Mouse (Mus musculus) myocyte (in vitro differentiated cells): ENCODE data around the gene Suco. TPM values are rescaled to one million over a fixed set of nuclear protein-coding genes. Genes with fewer than 3 reads are reported as not detected.

Experiments used
- H3K27me3 ChIP-seq: one replicate; pipeline ENCODE4 v1.6.1; 2011; ENCODE audit not compliant: control insufficient read depth, insufficient read depth, insufficient read length
- H3K36me3 ChIP-seq: one replicate; pipeline ENCODE4 v1.6.1; 2011; ENCODE audit not compliant: control insufficient read depth, insufficient read depth
- H3K4me2 ChIP-seq: one replicate; pipeline ENCODE4 v1.6.1; 2011; ENCODE audit warnings: low read depth, control low read depth
- H3K4me3 ChIP-seq: one replicate; pipeline ENCODE4 v1.5.1; 2011; ENCODE audit warnings: mild to moderate bottlenecking, control low read depth, moderate library complexity
- H3K79me2 ChIP-seq: one replicate; pipeline ENCODE4 v1.6.1; 2011; ENCODE audit not compliant: control insufficient read depth, insufficient read depth
- H3ac ChIP-seq: one replicate; pipeline ENCODE4 v1.6.1; 2011; ENCODE audit not compliant: control insufficient read depth, insufficient read length
- CEBPB ChIP-seq: IDR thresholded peaks from 2 replicates; pipeline ENCODE4 v1.6.1; 2011; ENCODE audit warnings: mild to moderate bottlenecking, moderate library complexity; ENCODE audit not compliant: poor library complexity, insufficient read depth, severe bottlenecking
- E2F4 ChIP-seq: IDR thresholded peaks from one replicate; pipeline ENCODE4 v1.6.1; 2011; ENCODE audit warnings: mild to moderate bottlenecking, control low read depth, moderate library complexity; ENCODE audit not compliant: insufficient read depth
- MAX ChIP-seq: IDR thresholded peaks from one replicate; pipeline ENCODE4 v1.6.1; 2011; ENCODE audit warnings: low read depth, mild to moderate bottlenecking, control low read depth
- MYOD1 ChIP-seq, 3 experiments: IDR thresholded peaks; one replicate each; pipeline ENCODE4 v1.6.1; 2011; ENCODE audit warnings: control low read depth in 2 of 3, low read depth in 2 of 3, mild to moderate bottlenecking in 2 of 3, moderate library complexity in 1 of 3; ENCODE audit not compliant: insufficient read length in 2 of 3, control insufficient read depth in 1 of 3
- MYOG ChIP-seq, 3 experiments: IDR thresholded peaks; one replicate each; pipeline ENCODE4 v1.6.1; 2011; ENCODE audit warnings: control low read depth in 2 of 3, low read depth in 2 of 3, mild to moderate bottlenecking in 2 of 3; ENCODE audit not compliant: insufficient read length in 2 of 3, control insufficient read depth in 1 of 3, insufficient read depth in 1 of 3
- POLR2A ChIP-seq: IDR thresholded peaks from one replicate; pipeline ENCODE4 v1.6.1; 2011; ENCODE audit warnings: low read depth, mild to moderate bottlenecking, control low read depth, moderate library complexity; ENCODE audit not compliant: insufficient read length
- POLR2AphosphoS2 ChIP-seq: IDR thresholded peaks from one replicate; pipeline ENCODE4 v1.6.1; 2011; ENCODE audit warnings: low read depth, control low read depth; ENCODE audit not compliant: insufficient read length
- REST ChIP-seq: IDR thresholded peaks from one replicate; pipeline ENCODE4 v1.6.1; 2011; ENCODE audit warnings: mild to moderate bottlenecking, control low read depth, moderate library complexity; ENCODE audit not compliant: insufficient read depth, insufficient read length
- SRF ChIP-seq: IDR thresholded peaks from one replicate; pipeline ENCODE4 v1.6.1; 2011; ENCODE audit warnings: low read depth; ENCODE audit not compliant: control insufficient read depth, insufficient read length
- TCF12 ChIP-seq: IDR thresholded peaks from one replicate; pipeline ENCODE4 v1.6.1; 2011; ENCODE audit warnings: mild to moderate bottlenecking, control low read depth; ENCODE audit not compliant: poor library complexity, insufficient read depth, severe bottlenecking
- TCF3 ChIP-seq: IDR thresholded peaks from one replicate; pipeline ENCODE4 v1.6.1; 2011; ENCODE audit warnings: low read depth, control low read depth; ENCODE audit not compliant: insufficient read length
- USF1 ChIP-seq: IDR thresholded peaks from one replicate; pipeline ENCODE4 v1.6.1; 2011; ENCODE audit warnings: low read depth, mild to moderate bottlenecking, control low read depth, moderate library complexity
- polyA plus RNA-seq: library from polyadenylated mRNA; unstranded; fragments of >200 nt; fragmentation: generic; extraction: Trizol; gene quantifications from one replicate; pipeline ENCODE4 v1.2.1, GENCODE M21; 2012; ENCODE audit warnings: missing spikeins

Suco gene
- polyA plus RNA-seq, 1 experiment: 3.9 TPM

- no peaks in the 10 kb centered on the region for H3K79me2 ChIP-seq
- TF ChIP-seq MYOD1 (IDR thresholded peaks at IDR 0.05; ENCODE audit: control insufficient read depth in 1 of 3, insufficient read length in 2 of 3, low read depth in 2 of 3) (no peak), USF1 (no peak), E2F4 (no peak), POLR2AphosphoS2 (no peak), SRF (no peak), REST (no peak), TCF3 (no peak), MAX (no peak), TCF12 (no peak), POLR2A (no peak)
- no peak overlapping the region for H3ac ChIP-seq
- H3K4me2 ChIP-seq: no peak overlapping the region
- no peak overlapping the region for H3K4me3 ChIP-seq
- no peaks in the 10 kb centered on the region for H3K27me3 ChIP-seq
- no peaks in the 10 kb centered on the region for H3K36me3 ChIP-seq
Observed at GRCm38 (mm10) chr1:161809428-161809827, 67.1 kb downstream of the Suco start.

GRCm38 (mm10) chr1:161808980-161809379 lies 67.5 kb downstream of the Suco start:
- Histone ChIP-seq H3K36me3 (no peaks in the 10 kb centered on the region), H3K79me2 (no peaks in the 10 kb centered on the region), H3ac (no peak overlapping the region), H3K27me3 (no peaks in the 10 kb centered on the region), H3K4me2 (no peak overlapping the region), H3K4me3 (no peak overlapping the region)
- TF ChIP-seq MAX: no peak
- no peak for TF ChIP-seq POLR2AphosphoS2
- TF ChIP-seq REST: no peak
- TF ChIP-seq MYOG (IDR thresholded peaks at IDR 0.05; ENCODE audit: control insufficient read depth in 1 of 3, insufficient read depth in 1 of 3, insufficient read length in 2 of 3, low read depth in 2 of 3): no peak
- TF ChIP-seq TCF12: no peak

DNA sequence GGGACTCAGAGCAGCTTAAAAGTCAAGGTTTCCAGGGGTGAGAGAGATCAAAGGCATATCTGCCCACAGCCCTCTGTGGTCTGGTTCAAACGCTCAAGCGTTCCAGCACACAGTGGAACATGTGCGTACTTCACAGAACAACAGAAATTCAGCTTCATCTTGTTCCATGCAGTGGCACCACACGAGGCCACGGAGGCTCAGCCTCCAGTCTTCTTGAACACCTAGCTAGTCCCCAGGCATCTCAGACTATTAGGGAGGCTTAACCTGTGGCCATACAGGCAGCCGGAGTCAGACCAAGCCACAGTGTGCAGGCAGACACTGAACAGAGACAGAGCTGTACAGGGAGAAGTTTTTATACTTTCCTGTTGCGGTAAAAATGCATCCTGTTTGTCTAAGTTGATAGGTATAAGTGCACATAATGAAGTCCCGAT lies 71.9 kb downstream of the Suco start:
- no peak overlapping the region for H3ac ChIP-seq
- no peaks in the 10 kb centered on the region for H3K36me3 ChIP-seq
- no peak for TF ChIP-seq TCF12
- no peak for TF ChIP-seq USF1
- no peak for TF ChIP-seq E2F4
- no peak for TF ChIP-seq CEBPB
- TF ChIP-seq MYOD1 (IDR thresholded peaks at IDR 0.05; ENCODE audit: control insufficient read depth in 1 of 3, insufficient read length in 2 of 3, low read depth in 2 of 3): no peak
- TF ChIP-seq MAX: no peak
- H3K27me3 ChIP-seq: no peaks in the 10 kb centered on the region
- H3K4me2 ChIP-seq: no peak overlapping the region
- no peaks in the 10 kb centered on the region for H3K79me2 ChIP-seq
- no peak overlapping the region for H3K4me3 ChIP-seq

- Histone ChIP-seq H3K36me3 (no peaks in the 10 kb centered on the region), H3K4me2 (no peak overlapping the region)
- TF ChIP-seq SRF (no peak), POLR2A (no peak), CEBPB (no peak), MAX (no peak), TCF12 (no peak), MYOG (IDR thresholded peaks at IDR 0.05; ENCODE audit: control insufficient read depth in 1 of 3, insufficient read depth in 1 of 3, insufficient read length in 2 of 3, low read depth in 2 of 3) (no peak), USF1 (no peak), E2F4 (no peak), POLR2AphosphoS2 (no peak), MYOD1 (IDR thresholded peaks at IDR 0.05; ENCODE audit: control insufficient read depth in 1 of 3, insufficient read length in 2 of 3, low read depth in 2 of 3) (no peak), TCF3 (no peak), REST (no peak)
Observed at GRCm38 (mm10) chr1:161801321-161801720, 75.2 kb downstream of the Suco start.

GRCm38 (mm10) chr1:161800256-161800655 lies 76.2 kb downstream of the Suco start:
- no peaks in the 10 kb centered on the region for H3K79me2 ChIP-seq
- no peak overlapping the region for H3ac ChIP-seq
- TF ChIP-seq POLR2A (no peak), MYOG (IDR thresholded peaks at IDR 0.05; ENCODE audit: control insufficient read depth in 1 of 3, insufficient read depth in 1 of 3, insufficient read length in 2 of 3, low read depth in 2 of 3) (no peak), CEBPB (no peak), MAX (no peak), SRF (no peak), MYOD1 (IDR thresholded peaks at IDR 0.05; ENCODE audit: control insufficient read depth in 1 of 3, insufficient read length in 2 of 3, low read depth in 2 of 3) (no peak)
- no peak overlapping the region for H3K4me2 ChIP-seq
- H3K4me3 ChIP-seq: no peak overlapping the region
- no peaks in the 10 kb centered on the region for H3K36me3 ChIP-seq
- H3K27me3 ChIP-seq: no peaks in the 10 kb centered on the region

More at GRCm38 (mm10) chr1:161801321-161801720, 75.2 kb downstream of the Suco start:
- Histone ChIP-seq H3ac (no peak overlapping the region), H3K4me3 (no peak overlapping the region), H3K79me2 (no peaks in the 10 kb centered on the region), H3K27me3 (no peaks in the 10 kb centered on the region)
